13 mouse cellular contexts compared by ENCODE assay signal in genomic region chr10:83984697-83985415, GRCm38 (mm10).
A peak's percentile ranks its signal among the peaks of the same experiment; 100 is the strongest.
DNase-seq lines count a peak whose midpoint lies in the region; ATAC-seq and TF ChIP-seq lines count a peak whose summit lies in the region.
"Had no signal": no experiment of that assay in that cellular context is flagged by ENCODE, and none has a peak within 500 bp of the region (broad histone marks: within the 10 kb centered on the region; RNA-seq: fewer than 3 reads in every experiment).

No protein-coding gene starts in this region.

- no peak overlapping the region for H3K27ac ChIP-seq in hindbrain, postnatal 0 days
- no peak overlapping the region for H3K27ac ChIP-seq in hindbrain, embryonic 16.5 days (ENCODE audit: low read depth, low read length)
- H3K27ac ChIP-seq in midbrain, postnatal 0 days (ENCODE audit: low read depth, low read length): no peak overlapping the region
- H3K27ac ChIP-seq in midbrain, embryonic 14.5 days (replicated peaks; ENCODE audit: low read depth, low read length): no peak overlapping the region
- H3K27ac ChIP-seq in embryonic facial prominence, embryonic 13.5 days: no peak overlapping the region
- H3K27ac ChIP-seq: limb, embryonic 15.5 days; neural tube, embryonic 15.5 days had no signal

- WGBS in hindbrain, postnatal 0 days: 48% methylated on average over 12 of the region's 12 CpGs
- WGBS in hindbrain, embryonic 16.5 days: 50% methylated on average over 12 of the region's 12 CpGs
- WGBS in midbrain, postnatal 0 days: 56% methylated on average over 12 of the region's 12 CpGs
- 42% methylated on average over 12 of the region's 12 CpGs for WGBS in midbrain, embryonic 14.5 days
- WGBS in embryonic facial prominence, embryonic 13.5 days: 60% methylated on average over 12 of the region's 12 CpGs

- DNase-seq in hindbrain, postnatal 0 days (ENCODE audit: low spot score): peak; percentile 41
- DNase-seq in midbrain, postnatal 0 days (ENCODE audit: low spot score): peak; percentile 23
- DNase-seq in midbrain, embryonic 14.5 days: no peak
- peak; percentile 10 to 12 for DNase-seq in layer of hippocampus, postnatal 14 days (ENCODE audit: low spot score in 2 of 2)
- no peak for DNase-seq in thymus, postnatal 0 days (ENCODE audit: low spot score)
- no peak for DNase-seq in gastrocnemius, adult 8-10 months (ENCODE audit: low spot score in 2 of 2)
- DNase-seq: heart, adult 18-20 months had no signal

- no peaks in the 10 kb centered on the region for H3K4me1 ChIP-seq in hindbrain, postnatal 0 days (ENCODE audit: insufficient read depth, low read length)
- no peaks in the 10 kb centered on the region for H3K4me1 ChIP-seq in hindbrain, embryonic 16.5 days (ENCODE audit: control insufficient read depth, insufficient read depth, low read depth, low read length)
- no peaks in the 10 kb centered on the region for H3K4me1 ChIP-seq in midbrain, postnatal 0 days (ENCODE audit: insufficient read depth, low read length)
- no peaks in the 10 kb centered on the region for H3K4me1 ChIP-seq in midbrain, embryonic 14.5 days (ENCODE audit: control insufficient read depth, insufficient read depth, low read length)
- no peaks in the 10 kb centered on the region for H3K4me1 ChIP-seq in embryonic facial prominence, embryonic 13.5 days
- H3K4me1 ChIP-seq: neural tube, embryonic 15.5 days had no signal

- no peak for ATAC-seq in hindbrain, postnatal 0 days
- no peak for ATAC-seq in hindbrain, embryonic 16.5 days
- no peak for ATAC-seq in midbrain, postnatal 0 days (ENCODE audit: low FRiP score)
- no peak for ATAC-seq in midbrain, embryonic 14.5 days (ENCODE audit: low FRiP score, low TSS enrichment)
- ATAC-seq in embryonic facial prominence, embryonic 13.5 days (ENCODE audit: insufficient number of reproducible peaks, insufficient read depth, low FRiP score, low TSS enrichment, low read depth): peak; percentile 32; the same call in 1 of the 2 replicates

- H3K9ac ChIP-seq in hindbrain, postnatal 0 days (replicated peaks; ENCODE audit: low read length): no peak overlapping the region
- H3K9ac ChIP-seq in hindbrain, embryonic 16.5 days (ENCODE audit: low read depth, low read length): no peak overlapping the region
- no peak overlapping the region for H3K9ac ChIP-seq in midbrain, postnatal 0 days (replicated peaks; ENCODE audit: low read length, poor library complexity, severe bottlenecking)
- no peak overlapping the region for H3K9ac ChIP-seq in midbrain, embryonic 14.5 days (replicated peaks; ENCODE audit: low read length)
- no peak overlapping the region for H3K9ac ChIP-seq in embryonic facial prominence, embryonic 13.5 days
- H3K9ac ChIP-seq: limb, embryonic 15.5 days; neural tube, embryonic 15.5 days had no signal

- no peaks in the 10 kb centered on the region for H3K36me3 ChIP-seq in hindbrain, postnatal 0 days (ENCODE audit: insufficient read depth, low read length)
- no peaks in the 10 kb centered on the region for H3K36me3 ChIP-seq in hindbrain, embryonic 16.5 days (ENCODE audit: control insufficient read depth, insufficient read depth, low read length)
- no peaks in the 10 kb centered on the region for H3K36me3 ChIP-seq in midbrain, postnatal 0 days (ENCODE audit: insufficient read depth, low read length)
- H3K36me3 ChIP-seq in midbrain, embryonic 14.5 days (ENCODE audit: control insufficient read depth, insufficient read depth, low read length): no peaks in the 10 kb centered on the region
- H3K36me3 ChIP-seq in embryonic facial prominence, embryonic 13.5 days: no peaks in the 10 kb centered on the region
- H3K36me3 ChIP-seq: limb, embryonic 15.5 days; neural tube, embryonic 15.5 days had no signal

- H3K9me3 ChIP-seq in hindbrain, postnatal 0 days (ENCODE audit: low read length): no peaks in the 10 kb centered on the region
- no peaks in the 10 kb centered on the region for H3K9me3 ChIP-seq in hindbrain, embryonic 16.5 days (ENCODE audit: control insufficient read depth, low read length)
- H3K9me3 ChIP-seq in midbrain, postnatal 0 days (ENCODE audit: low read length): no peaks in the 10 kb centered on the region
- no peaks in the 10 kb centered on the region for H3K9me3 ChIP-seq in midbrain, embryonic 14.5 days (ENCODE audit: control insufficient read depth, low read length)
- no peaks in the 10 kb centered on the region for H3K9me3 ChIP-seq in embryonic facial prominence, embryonic 13.5 days
- H3K9me3 ChIP-seq: limb, embryonic 15.5 days; neural tube, embryonic 15.5 days had no signal

- H3K4me2 ChIP-seq in hindbrain, postnatal 0 days (ENCODE audit: low read depth, low read length): no peak overlapping the region
- no peak overlapping the region for H3K4me2 ChIP-seq in hindbrain, embryonic 16.5 days (ENCODE audit: low read length)
- H3K4me2 ChIP-seq in midbrain, postnatal 0 days (ENCODE audit: low read depth, low read length, poor library complexity, severe bottlenecking): no peak overlapping the region
- H3K4me2 ChIP-seq in midbrain, embryonic 14.5 days (ENCODE audit: low read length): no peak overlapping the region
- H3K4me2 ChIP-seq in embryonic facial prominence, embryonic 13.5 days: no peak overlapping the region
- H3K4me2 ChIP-seq: limb, embryonic 15.5 days; neural tube, embryonic 15.5 days had no signal

- H3K27me3 ChIP-seq in hindbrain, postnatal 0 days (ENCODE audit: insufficient read depth, low read length): no peaks in the 10 kb centered on the region
- H3K27me3 ChIP-seq in hindbrain, embryonic 16.5 days (replicated peaks; ENCODE audit: control insufficient read depth, insufficient read depth, low read length): no peaks in the 10 kb centered on the region
- H3K27me3 ChIP-seq in midbrain, postnatal 0 days (ENCODE audit: insufficient read depth, low read length): no peaks in the 10 kb centered on the region
- H3K27me3 ChIP-seq in midbrain, embryonic 14.5 days (ENCODE audit: control insufficient read depth, insufficient read depth, low read length): no peaks in the 10 kb centered on the region
- H3K27me3 ChIP-seq in embryonic facial prominence, embryonic 13.5 days: no peaks in the 10 kb centered on the region
- H3K27me3 ChIP-seq: limb, embryonic 15.5 days; neural tube, embryonic 15.5 days had no signal

- no peak overlapping the region for H3K4me3 ChIP-seq in hindbrain, postnatal 0 days (ENCODE audit: low read length)
- no peak overlapping the region for H3K4me3 ChIP-seq in hindbrain, embryonic 16.5 days (ENCODE audit: low read length)
- H3K4me3 ChIP-seq in midbrain, postnatal 0 days (ENCODE audit: low read depth, low read length): no peak overlapping the region
- no peak overlapping the region for H3K4me3 ChIP-seq in midbrain, embryonic 14.5 days (replicated peaks; ENCODE audit: low read depth, low read length)
- no peak overlapping the region for H3K4me3 ChIP-seq in embryonic facial prominence, embryonic 13.5 days
- H3K4me3 ChIP-seq: erythroblast, embryonic 14.5 days; limb, embryonic 15.5 days; megakaryocyte, embryonic 14.5 days; neural tube, embryonic 15.5 days had no signal

- no peak for TF ChIP-seq CTCF in hindbrain, postnatal 0 days (IDR thresholded peaks at IDR 0.05; ENCODE audit: low read depth)
- TF ChIP-seq CTCF in midbrain, postnatal 0 days (IDR thresholded peaks at IDR 0.05): no peak

Comparison
In these comparisons a context has a peak if more than half of its experiments do, and no peak if none do; other contexts are left out.
1. DNase-seq: peak in hindbrain, postnatal 0 days (single experiment), midbrain, postnatal 0 days (single experiment) and layer of hippocampus, postnatal 14 days (2 of 2); none in midbrain, embryonic 14.5 days (single experiment), thymus, postnatal 0 days (single experiment) and gastrocnemius, adult 8-10 months (0 of 2).